Mouse (Mus musculus) stomach, postnatal 0 days (tissue): ENCODE measurements around the gene F13a1.

Experiments used
- CTCF ChIP-seq: IDR thresholded peaks from 2 replicates; pipeline ENCODE4 v1.5.1; 2016; ENCODE audit warnings: antibody characterized with exemption, low read depth, mild to moderate bottlenecking, moderate library complexity
- EP300 ChIP-seq: optimal IDR thresholded peaks from 2 replicates; pipeline ENCODE3; 2016; ENCODE audit warnings: antibody characterized with exemption

GRCm38 (mm10) chr13:36941891-36942290 is 108.2 kb downstream of the F13a1 start:
- TF ChIP-seq CTCF (no peak), EP300 (no peak)
